20 mouse cellular contexts compared by ENCODE assay signal in the genomic region with DNA sequence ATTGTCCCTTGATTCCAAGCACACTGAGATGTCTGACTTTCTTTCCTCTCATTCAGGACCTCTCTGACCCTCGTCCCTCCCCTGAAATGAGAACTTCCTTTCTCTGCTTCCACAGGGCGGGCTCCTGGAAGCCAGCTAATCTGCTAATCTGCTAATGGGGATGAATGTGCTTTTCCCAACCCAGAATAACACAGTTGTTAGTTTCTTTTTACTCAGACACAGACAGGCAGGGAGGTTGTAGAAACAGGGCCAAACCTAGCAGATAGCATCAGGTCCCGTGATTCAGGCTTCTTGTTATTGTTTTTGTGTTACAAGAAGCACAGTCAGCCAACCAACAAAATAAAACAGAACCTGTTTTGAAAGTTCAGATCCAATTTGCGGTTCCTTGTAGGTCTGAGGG.
DNase-seq lines count a peak whose midpoint lies in the region; ATAC-seq lines count a peak whose summit lies in the region.
"Had no signal": no experiment of that assay in that cellular context is flagged by ENCODE, and none has a peak within 500 bp of the region (broad histone marks: within the 10 kb centered on the region; RNA-seq: fewer than 3 reads in every experiment).

No protein-coding gene starts in this region.

- 69% methylated on average over 4 of the region's 4 CpGs for WGBS in kidney, embryonic 16.5 days
- 60% methylated on average over 4 of the region's 4 CpGs for WGBS in heart, embryonic 13.5 days

- no peak overlapping the region for H3K27ac ChIP-seq in kidney, embryonic 16.5 days (ENCODE audit: low read length)
- H3K27ac ChIP-seq in heart, embryonic 13.5 days (replicated peaks): peak overlapping the region; percentile 12; the same call in 1 of the 2 replicates
- H3K27ac ChIP-seq: embryonic facial prominence, embryonic 12.5 days; forebrain, embryonic 13.5 days; hindbrain, embryonic 13.5 days; limb, embryonic 13.5 days; liver, embryonic 15.5 days; midbrain, embryonic 10.5 days had no signal

- no peak overlapping the region for H3K4me2 ChIP-seq in kidney, embryonic 16.5 days (replicated peaks; ENCODE audit: low read depth, low read length)
- H3K4me2 ChIP-seq in heart, embryonic 13.5 days: no peak overlapping the region
- H3K4me2 ChIP-seq: embryonic facial prominence, embryonic 12.5 days; forebrain, embryonic 13.5 days; hindbrain, embryonic 13.5 days; limb, embryonic 13.5 days; liver, embryonic 15.5 days had no signal

- no peaks in the 10 kb centered on the region for H3K36me3 ChIP-seq in kidney, embryonic 16.5 days (ENCODE audit: insufficient read depth, low read length)
- H3K36me3 ChIP-seq in heart, embryonic 13.5 days: no peaks in the 10 kb centered on the region
- H3K36me3 ChIP-seq: embryonic facial prominence, embryonic 12.5 days; hindbrain, embryonic 13.5 days; limb, embryonic 13.5 days; liver, embryonic 15.5 days; midbrain, embryonic 10.5 days had no signal

- DNase-seq in kidney, adult 11 months: peak; percentile 46
- DNase-seq in lung, adult 18-20 months: peak; percentile 37 to 41
- DNase-seq in lung, postnatal 10 days: no peak
- no peak for DNase-seq in adrenal gland, postnatal 36 days
- no peak for DNase-seq in retina, embryonic 14.5 days (ENCODE audit: low spot score)
- DNase-seq: adrenal gland, adult 8-10 months; cerebellum, adult 9-11 months; gastrocnemius, postnatal 14 days; retina, postnatal 1 day had no signal

- no peaks in the 10 kb centered on the region for H3K27me3 ChIP-seq in kidney, embryonic 16.5 days (ENCODE audit: insufficient read depth, low read length)
- H3K27me3 ChIP-seq in heart, embryonic 13.5 days (replicated peaks): no peaks in the 10 kb centered on the region
- H3K27me3 ChIP-seq: embryonic facial prominence, embryonic 12.5 days; forebrain, embryonic 13.5 days; hindbrain, embryonic 13.5 days; limb, embryonic 13.5 days; liver, embryonic 15.5 days had no signal

- no peaks in the 10 kb centered on the region for H3K9me3 ChIP-seq in kidney, embryonic 16.5 days (ENCODE audit: low read length)
- peaks cover 5% of the 10 kb centered on the region; the same call in 1 of the 2 replicates for H3K9me3 ChIP-seq in heart, embryonic 13.5 days
- H3K9me3 ChIP-seq: embryonic facial prominence, embryonic 12.5 days; hindbrain, embryonic 13.5 days; limb, embryonic 13.5 days; liver, embryonic 15.5 days had no signal

- H3K9ac ChIP-seq in kidney, embryonic 16.5 days (replicated peaks; ENCODE audit: low read length): no peak overlapping the region
- no peak overlapping the region for H3K9ac ChIP-seq in heart, embryonic 13.5 days
- H3K9ac ChIP-seq: embryonic facial prominence, embryonic 12.5 days; forebrain, embryonic 13.5 days; hindbrain, embryonic 13.5 days; limb, embryonic 13.5 days; liver, embryonic 15.5 days had no signal

- H3K4me1 ChIP-seq in kidney, embryonic 16.5 days (ENCODE audit: insufficient read depth, low read length): no peaks in the 10 kb centered on the region; the same call in 1 of the 2 replicates
- H3K4me1 ChIP-seq in heart, embryonic 13.5 days: peaks cover 25% of the 10 kb centered on the region
- H3K4me1 ChIP-seq: liver, embryonic 15.5 days had no signal

- no peak overlapping the region for H3K4me3 ChIP-seq in kidney, embryonic 16.5 days (ENCODE audit: low read length)
- H3K4me3 ChIP-seq in heart, embryonic 13.5 days: no peak overlapping the region
- H3K4me3 ChIP-seq: embryonic facial prominence, embryonic 12.5 days; erythroblast, embryonic 14.5 days; forebrain, embryonic 13.5 days; hindbrain, embryonic 13.5 days; limb, embryonic 13.5 days; liver, embryonic 15.5 days; midbrain, embryonic 10.5 days had no signal

- no peak for ATAC-seq in kidney, embryonic 16.5 days (ENCODE audit: low FRiP score, low TSS enrichment)
- no peak for ATAC-seq in heart, embryonic 13.5 days (ENCODE audit: extremely low read depth, insufficient number of reproducible peaks, low FRiP score, low TSS enrichment)
- ATAC-seq: forebrain, embryonic 13.5 days; inflammation-experienced regulatory T-cells, adult 6 months; lung, postnatal 0 days had no signal

Comparison
In these comparisons a context has a peak if more than half of its experiments do, and no peak if none do; other contexts are left out.
1. DNase-seq: peak in kidney, adult 11 months (single experiment) and lung, adult 18-20 months (2 of 2); none in lung, postnatal 10 days (single experiment), adrenal gland, postnatal 36 days (0 of 2) and retina, embryonic 14.5 days (single experiment).